8 mouse cellular contexts compared by ENCODE assay signal in the genomic region with DNA sequence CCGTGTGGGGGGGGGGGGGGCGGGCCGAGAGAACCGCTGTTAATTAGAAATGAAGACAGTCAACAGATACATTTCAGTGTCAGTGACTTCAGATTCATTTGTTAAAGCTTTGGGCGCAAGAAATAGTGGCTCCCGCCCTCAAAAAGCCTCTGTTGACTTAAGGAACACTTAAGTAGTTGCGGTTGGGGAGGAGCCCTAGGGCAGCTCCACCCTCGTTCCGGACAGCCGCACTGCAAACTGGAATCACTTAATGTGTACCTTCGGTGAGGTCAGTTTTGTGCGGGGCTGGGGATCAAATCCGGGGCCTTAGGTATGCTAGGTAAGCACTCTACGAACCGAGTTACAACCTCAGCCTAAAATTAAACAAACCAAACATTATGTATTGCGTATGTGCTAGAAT. TPM values are rescaled to one million over a fixed set of nuclear protein-coding genes. Genes with fewer than 3 reads are reported as not detected.
DNase-seq lines count a peak whose midpoint lies in the region; ATAC-seq and TF ChIP-seq lines count a peak whose summit lies in the region.

No protein-coding gene starts in this region.

- H3K36me3 ChIP-seq in heart, embryonic 14.5 days (ENCODE audit: control insufficient read depth, insufficient read depth, low read length): no peaks in the 10 kb centered on the region
- H3K36me3 ChIP-seq in limb, embryonic 10.5 days: no peaks in the 10 kb centered on the region
- H3K36me3 ChIP-seq in midbrain, embryonic 10.5 days: no peaks in the 10 kb centered on the region

- WGBS in heart, embryonic 14.5 days: 7% methylated on average over 13 of the region's 16 CpGs
- WGBS in limb, embryonic 10.5 days: 5% methylated on average over 16 of the region's 16 CpGs
- WGBS in midbrain, embryonic 10.5 days: 7% methylated on average over 16 of the region's 16 CpGs

- H3K4me1 ChIP-seq in bone marrow macrophage, adult 2 months (ENCODE audit: control insufficient read depth, insufficient read depth, low read length): peaks cover 7% of the 10 kb centered on the region; the same call in 1 of the 2 replicates
- peaks cover 0 to 4% of the 10 kb centered on the region in 2 experiments; a peak in 1 of 4 replicates for H3K4me1 ChIP-seq in heart, embryonic 14.5 days (ENCODE audit: control insufficient read depth in 2 of 2, insufficient read depth in 2 of 2, low read length in 2 of 2)
- H3K4me1 ChIP-seq in limb, embryonic 10.5 days: peaks cover 18% of the 10 kb centered on the region
- peaks cover 31% of the 10 kb centered on the region for H3K4me1 ChIP-seq in midbrain, embryonic 10.5 days

- no peak for TF ChIP-seq CTCF in bone marrow macrophage, adult 2 months (IDR thresholded peaks at IDR 0.05; ENCODE audit: low read depth, low read length)

- peak overlapping the region; percentile 67 for H3K9ac ChIP-seq in heart, embryonic 14.5 days (ENCODE audit: low read length)

- peaks cover 27% of the 10 kb centered on the region for H3K27me3 ChIP-seq in heart, embryonic 14.5 days (ENCODE audit: control insufficient read depth, insufficient read depth, low read length)
- H3K27me3 ChIP-seq in limb, embryonic 10.5 days (ENCODE audit: low read depth, poor library complexity, severe bottlenecking): peaks cover 87% of the 10 kb centered on the region
- H3K27me3 ChIP-seq in midbrain, embryonic 10.5 days (ENCODE audit: low read depth, poor library complexity, severe bottlenecking): peaks cover 86% of the 10 kb centered on the region

- no peak for ATAC-seq in heart, embryonic 14.5 days (ENCODE audit: insufficient number of reproducible peaks, insufficient read depth, low FRiP score, low read depth)

- peak overlapping the region; percentile 70 for H3K4me2 ChIP-seq in heart, embryonic 14.5 days (ENCODE audit: low read length)

- no peak for TF ChIP-seq POLR2A in bone marrow macrophage, adult 2 months (IDR thresholded peaks at IDR 0.05; ENCODE audit: borderline replicate concordance, low read depth, low read length)

- H3K27ac ChIP-seq in bone marrow macrophage, adult 2 months (ENCODE audit: insufficient read depth, low read depth, low read length): no peak overlapping the region
- H3K27ac ChIP-seq in heart, embryonic 14.5 days (replicated peaks in 1 of 2; ENCODE audit: control insufficient read depth in 1 of 2, insufficient read depth in 1 of 2, low read depth in 2 of 2, low read length in 2 of 2): no peak overlapping the region
- no peak overlapping the region for H3K27ac ChIP-seq in limb, embryonic 10.5 days
- H3K27ac ChIP-seq in midbrain, embryonic 10.5 days (replicated peaks): peak overlapping the region; percentile 39; the same call in 1 of the 2 replicates

- peak; percentile 46 to 80 for DNase-seq in adrenal gland, adult (ENCODE audit: inconsistent age in 2 of 2, low spot score in 1 of 2)
- DNase-seq in adrenal gland, postnatal 25 days: no peak
- DNase-seq in limb, embryonic 10.5 days (ENCODE audit: low spot score): peak; percentile 47
- peak; percentile 43 for DNase-seq in midbrain, embryonic 10.5 days (ENCODE audit: low spot score)
- no peak for DNase-seq in layer of hippocampus, postnatal 25 days (ENCODE audit: extremely low spot score in 1 of 2, low spot score in 1 of 2)
- no peak for DNase-seq in thymus, postnatal 10 days (ENCODE audit: low spot score in 2 of 2)

- peak overlapping the region; percentile 71 for H3K4me3 ChIP-seq in bone marrow macrophage, adult 2 months (ENCODE audit: insufficient read depth, low read length)
- peak overlapping the region; percentile 56 to 62 for H3K4me3 ChIP-seq in heart, embryonic 14.5 days (ENCODE audit: control insufficient read depth in 1 of 2, insufficient read depth in 1 of 2, low read depth in 1 of 2, low read length in 2 of 2)
- peak overlapping the region; percentile 59 for H3K4me3 ChIP-seq in limb, embryonic 10.5 days
- H3K4me3 ChIP-seq in midbrain, embryonic 10.5 days: peak overlapping the region; percentile 62

- H3K9me3 ChIP-seq in heart, embryonic 14.5 days (ENCODE audit: control insufficient read depth, low read length): no peaks in the 10 kb centered on the region
- no peaks in the 10 kb centered on the region for H3K9me3 ChIP-seq in limb, embryonic 10.5 days (replicated peaks)
- H3K9me3 ChIP-seq in midbrain, embryonic 10.5 days (replicated peaks): no peaks in the 10 kb centered on the region

RNA-seq across cellular contexts. Expression of a gene that starts 7.5 kb away (rescaled TPM):
- total RNA-seq in adrenal gland, postnatal 25 days (2021): not detected in 2 replicates
- not detected in 2 replicates for polyA plus RNA-seq in bone marrow macrophage, adult 2 months (2012; ENCODE audit: insufficient read depth, insufficient read length, missing spikeins)
- polyA plus RNA-seq in heart, embryonic 14.5 days (2014; fragmentation: Nextera tagmentation; extraction: Ambion mirVana): not detected in 2 replicates
- 0.38 and 0.64 TPM in 2 replicates for polyA plus RNA-seq in limb, embryonic 10.5 days (2016; fragmentation: Nextera tagmentation; extraction: Ambion mirVana)
- 0.16 TPM in 1 of 2 replicates, not detected in the other for polyA plus RNA-seq in midbrain, embryonic 10.5 days (2016; fragmentation: Nextera tagmentation; extraction: Ambion mirVana)
- not detected for total RNA-seq in layer of hippocampus, postnatal 25 days (2021)

RNA-seq across cellular contexts. Expression of a gene that starts 27.5 kb away (rescaled TPM):
- 0.61 TPM in 1 of 2 replicates, not detected in the other for total RNA-seq in adrenal gland, postnatal 25 days (2021)
- not detected in 2 replicates for polyA plus RNA-seq in bone marrow macrophage, adult 2 months (2012; ENCODE audit: insufficient read depth, insufficient read length, missing spikeins)
- polyA plus RNA-seq in heart, embryonic 14.5 days (2014; fragmentation: Nextera tagmentation; extraction: Ambion mirVana): 0.22 TPM in 1 of 2 replicates, not detected in the other
- polyA plus RNA-seq in limb, embryonic 10.5 days (2016; fragmentation: Nextera tagmentation; extraction: Ambion mirVana): 0.39 and 0.85 TPM in 2 replicates
- 0.74 and 1.1 TPM in 2 replicates for polyA plus RNA-seq in midbrain, embryonic 10.5 days (2016; fragmentation: Nextera tagmentation; extraction: Ambion mirVana)
- 1 to 10 TPM; 1.0 to 1.4 TPM for total RNA-seq in layer of hippocampus, postnatal 25 days (2021)

RNA-seq across cellular contexts. Expression of a gene that starts 41.3 kb away (rescaled TPM):
- total RNA-seq in adrenal gland, postnatal 25 days (2021): 1.9 and 2.1 TPM in 2 replicates
- 240 and 334 TPM in 2 replicates for polyA plus RNA-seq in bone marrow macrophage, adult 2 months (2012; ENCODE audit: insufficient read depth, insufficient read length, missing spikeins)
- polyA plus RNA-seq in heart, embryonic 14.5 days (2014; fragmentation: Nextera tagmentation; extraction: Ambion mirVana): 0.82 and 1.5 TPM in 2 replicates
- 2.2 TPM in 2 replicates for polyA plus RNA-seq in limb, embryonic 10.5 days (2016; fragmentation: Nextera tagmentation; extraction: Ambion mirVana)
- polyA plus RNA-seq in midbrain, embryonic 10.5 days (2016; fragmentation: Nextera tagmentation; extraction: Ambion mirVana): 2.5 and 2.7 TPM in 2 replicates
- 1 to 10 TPM; 3.3 to 3.4 TPM for total RNA-seq in layer of hippocampus, postnatal 25 days (2021)

RNA-seq across cellular contexts. Expression of a gene that starts 56.6 kb away (rescaled TPM):
- 0.57 and 1.1 TPM in 2 replicates for total RNA-seq in adrenal gland, postnatal 25 days (2021)
- polyA plus RNA-seq in bone marrow macrophage, adult 2 months (2012; ENCODE audit: insufficient read depth, insufficient read length, missing spikeins): not detected in 2 replicates
- 0.09 and 0.16 TPM in 2 replicates for polyA plus RNA-seq in heart, embryonic 14.5 days (2014; fragmentation: Nextera tagmentation; extraction: Ambion mirVana)
- not detected in 2 replicates for polyA plus RNA-seq in limb, embryonic 10.5 days (2016; fragmentation: Nextera tagmentation; extraction: Ambion mirVana)
- 0.31 and 0.35 TPM in 2 replicates for polyA plus RNA-seq in midbrain, embryonic 10.5 days (2016; fragmentation: Nextera tagmentation; extraction: Ambion mirVana)
- 10 to 100 TPM; 90.1 to 95.0 TPM for total RNA-seq in layer of hippocampus, postnatal 25 days (2021)

Comparison
In these comparisons a context has a peak if more than half of its experiments do, and no peak if none do; other contexts are left out.
1. DNase-seq: peak in adrenal gland, adult (2 of 2), limb, embryonic 10.5 days (single experiment) and midbrain, embryonic 10.5 days (single experiment); none in adrenal gland, postnatal 25 days (single experiment), layer of hippocampus, postnatal 25 days (0 of 2) and thymus, postnatal 10 days (0 of 2).
2. RNA of a gene that starts 41.3 kb away (polyA plus RNA-seq): 240 to 334 TPM in bone marrow macrophage, adult 2 months; 2.5 to 2.7 TPM in midbrain, embryonic 10.5 days, 2.2 TPM in limb, embryonic 10.5 days and 0.82 to 1.5 TPM in heart, embryonic 14.5 days; every median in the first group is over 10 times any median in the second.
3. Peak in every context shown above with its lines, with median percentiles within 50 percentile points of each other: H3K4me3 ChIP-seq.